Mouse (Mus musculus) kidney, adult 18-20 months (tissue): ENCODE measurements around the gene Exog.
A peak's percentile ranks its signal among the peaks of the same experiment; 100 is the strongest.

ENCODE experiments used
- DNase-seq: peaks from one replicate; pipeline ENCODE4 v3.0.0; 2021

The Exog gene

GRCm38 (mm10) chr9:119510902-119511301, 66.2 kb downstream of the Exog start:
- peak; percentile 18 for DNase-seq

GRCm38 (mm10) chr9:119512993-119513392, 68.2 kb downstream of the Exog start:
- DNase-seq, result no peak

GRCm38 (mm10) chr9:119513816-119514215, 69.1 kb downstream of the Exog start:
- DNase-seq, result no peak

GRCm38 (mm10) chr9:119514986-119515385, 70.2 kb downstream of the Exog start:
- DNase-seq, result peak; percentile 61
